Mouse (Mus musculus) urinary bladder, postnatal 4 days (tissue): ENCODE measurements around the gene H2-T22.

Experiments
- DNase-seq, 2 experiments: peaks; one replicate each; pipeline ENCODE4 v3.0.0; 2021 to 2022; ENCODE audit warnings: low spot score in 2 of 2

The H2-T22 gene

GRCm38 (mm10) chr17:35998545-35999305 lies 43.8 kb downstream of the H2-T22 start:
- no peak for DNase-seq

GRCm38 (mm10) chr17:35997713-35998510 lies 44.6 kb downstream of the H2-T22 start:
- DNase-seq, result no peak

- DNase-seq, result peak; percentile 87 to 95
Observed at GRCm38 (mm10) chr17:35996949-35997348, 45.6 kb downstream of the H2-T22 start.

GRCm38 (mm10) chr17:35994879-35995240 lies 47.7 kb downstream of the H2-T22 start:
- no peak for DNase-seq

- peak; percentile 68 to 70 for DNase-seq
Observed at GRCm38 (mm10) chr17:35994175-35994878, 48.2 kb downstream of the H2-T22 start.

GRCm38 (mm10) chr17:35993675-35994074 lies 48.9 kb downstream of the H2-T22 start:
- DNase-seq, result peak; percentile 74 to 84

GRCm38 (mm10) chr17:35991781-35992180 lies 50.8 kb downstream of the H2-T22 start:
- no peak for DNase-seq
